In genomic region chr4:146457720-146458119, GRCm38 (mm10) we compare ENCODE assay signal across 13 mouse cellular contexts. TPM values are rescaled to one million over a fixed set of nuclear protein-coding genes. Genes with fewer than 3 reads are reported as not detected.
DNase-seq lines count a peak whose midpoint lies in the region; ATAC-seq lines count a peak whose summit lies in the region.
"Had no signal": no experiment of that assay in that cellular context is flagged by ENCODE, and none has a peak within 500 bp of the region (broad histone marks: within the 10 kb centered on the region; RNA-seq: fewer than 3 reads in every experiment).

No protein-coding gene starts in this region.

- H3K27ac ChIP-seq in hindbrain, embryonic 12.5 days: no peak overlapping the region
- no peak overlapping the region for H3K27ac ChIP-seq in hindbrain, embryonic 16.5 days (ENCODE audit: low read depth, low read length)
- H3K27ac ChIP-seq in liver, embryonic 15.5 days (replicated peaks): no peak overlapping the region
- H3K27ac ChIP-seq: heart, embryonic 13.5 days; layer of hippocampus, adult 2 months had no signal

- DNase-seq in ES-CJ7 (ENCODE audit: low read depth, low spot score) (peak; percentile 49), ZHBTc4 (ENCODE audit: low read depth, low spot score) (peak; percentile 37)
- DNase-seq in gastrocnemius, adult 8-10 months (ENCODE audit: low spot score in 2 of 2): no peak
- no peak for DNase-seq in layer of hippocampus, adult 8-10 months (ENCODE audit: low spot score in 2 of 2)
- no peak for DNase-seq in adrenal gland, adult 2 months
- DNase-seq: adrenal gland, postnatal 14 days; cerebellum, adult 8-10 months; lung, postnatal 14 days had no signal

- H3K9ac ChIP-seq in hindbrain, embryonic 12.5 days: no peak overlapping the region
- H3K9ac ChIP-seq in hindbrain, embryonic 16.5 days (ENCODE audit: low read depth, low read length): no peak overlapping the region
- H3K9ac ChIP-seq in liver, embryonic 15.5 days: no peak overlapping the region
- H3K9ac ChIP-seq: heart, embryonic 13.5 days had no signal

- 76% methylated on average over 1 of the region's 1 CpGs for whole genome bisulfite sequencing in hindbrain, embryonic 12.5 days
- 71% methylated on average over 1 of the region's 1 CpGs for WGBS in hindbrain, embryonic 16.5 days
- WGBS in liver, embryonic 15.5 days (ENCODE audit: insufficient replicate concordance): 61% methylated on average over 1 of the region's 1 CpGs

- no peaks in the 10 kb centered on the region for H3K27me3 ChIP-seq in hindbrain, embryonic 12.5 days
- no peaks in the 10 kb centered on the region for H3K27me3 ChIP-seq in hindbrain, embryonic 16.5 days (replicated peaks; ENCODE audit: control insufficient read depth, insufficient read depth, low read length)
- H3K27me3 ChIP-seq in liver, embryonic 15.5 days: no peaks in the 10 kb centered on the region
- H3K27me3 ChIP-seq: heart, embryonic 13.5 days had no signal

- H3K9me3 ChIP-seq in hindbrain, embryonic 12.5 days (replicated peaks): peaks cover 65% of the 10 kb centered on the region
- peaks cover 52% of the 10 kb centered on the region for H3K9me3 ChIP-seq in hindbrain, embryonic 16.5 days (ENCODE audit: control insufficient read depth, low read length)
- peaks cover 43% of the 10 kb centered on the region for H3K9me3 ChIP-seq in liver, embryonic 15.5 days (replicated peaks)

- no peaks in the 10 kb centered on the region for H3K4me1 ChIP-seq in hindbrain, embryonic 12.5 days
- H3K4me1 ChIP-seq in hindbrain, embryonic 16.5 days (ENCODE audit: control insufficient read depth, insufficient read depth, low read depth, low read length): no peaks in the 10 kb centered on the region
- H3K4me1 ChIP-seq in liver, embryonic 15.5 days (replicated peaks): no peaks in the 10 kb centered on the region
- H3K4me1 ChIP-seq: heart, embryonic 13.5 days had no signal

- no peak overlapping the region for H3K4me3 ChIP-seq in hindbrain, embryonic 12.5 days
- H3K4me3 ChIP-seq in hindbrain, embryonic 16.5 days (ENCODE audit: low read length): no peak overlapping the region
- no peak overlapping the region for H3K4me3 ChIP-seq in liver, embryonic 15.5 days (replicated peaks)
- H3K4me3 ChIP-seq: heart, embryonic 13.5 days; layer of hippocampus, adult 2 months had no signal

- peak; percentile 18 for ATAC-seq in hindbrain, embryonic 12.5 days (ENCODE audit: low FRiP score)
- no peak; the same call in 1 of the 2 replicates for ATAC-seq in hindbrain, embryonic 16.5 days
- peak; percentile 3; the same call in 1 of the 2 replicates for ATAC-seq in liver, embryonic 15.5 days (ENCODE audit: insufficient read depth)

- H3K4me2 ChIP-seq in hindbrain, embryonic 12.5 days (replicated peaks): no peak overlapping the region
- no peak overlapping the region for H3K4me2 ChIP-seq in hindbrain, embryonic 16.5 days (ENCODE audit: low read length)
- no peak overlapping the region for H3K4me2 ChIP-seq in liver, embryonic 15.5 days
- H3K4me2 ChIP-seq: heart, embryonic 13.5 days had no signal

- H3K36me3 ChIP-seq in hindbrain, embryonic 12.5 days: no peaks in the 10 kb centered on the region
- H3K36me3 ChIP-seq in hindbrain, embryonic 16.5 days (ENCODE audit: control insufficient read depth, insufficient read depth, low read length): no peaks in the 10 kb centered on the region
- peaks cover 17% of the 10 kb centered on the region for H3K36me3 ChIP-seq in liver, embryonic 15.5 days (replicated peaks)

RNA-seq across cellular contexts. Expression of gene Zfp992, which starts 8.9 kb away (rescaled TPM):
- 3.1 and 3.9 TPM in 2 replicates for polyA plus RNA-seq in hindbrain, embryonic 12.5 days (2016; fragmentation: Nextera tagmentation; extraction: Ambion mirVana)
- 2.7 TPM in 2 replicates for polyA plus RNA-seq in hindbrain, embryonic 16.5 days (2015; fragmentation: Nextera tagmentation; extraction: Ambion mirVana)
- polyA plus RNA-seq in liver, embryonic 15.5 days (2015; fragmentation: Nextera tagmentation; extraction: Ambion mirVana): 1.6 and 1.8 TPM in 2 replicates
- under 1 TPM; 0.60 to 0.76 (median 0.71) TPM for total RNA-seq in gastrocnemius, adult 8-10 months (2022)
- total RNA-seq in layer of hippocampus, adult 8-10 months (2022): 1 to 10 TPM; 1.8 to 3.3 (median 2.5) TPM
- total RNA-seq in adrenal gland, adult 2 months (2021): 1 to 10 TPM; 3.6 to 4.1 TPM
- polyA plus RNA-seq in adrenal gland, adult 2 months (2012; rRNA removed): 0.16 and 0.18 TPM in 2 replicates

RNA-seq across cellular contexts. Expression of gene Zfp981, which starts 44.1 kb away (rescaled TPM):
- polyA plus RNA-seq in hindbrain, embryonic 12.5 days (2016; fragmentation: Nextera tagmentation; extraction: Ambion mirVana): 0.08 and 0.12 TPM in 2 replicates
- 0.20 and 0.39 TPM in 2 replicates for polyA plus RNA-seq in hindbrain, embryonic 16.5 days (2015; fragmentation: Nextera tagmentation; extraction: Ambion mirVana)
- polyA plus RNA-seq in liver, embryonic 15.5 days (2015; fragmentation: Nextera tagmentation; extraction: Ambion mirVana): 0.06 and 0.07 TPM in 2 replicates
- under 1 TPM in 2 of 4 experiments, not detected in 2; 0.07 to 0.12 TPM for total RNA-seq in gastrocnemius, adult 8-10 months (2022)
- total RNA-seq in layer of hippocampus, adult 8-10 months (2022): under 1 TPM in 3 of 4 experiments, not detected in 1; 0.12 to 0.50 (median 0.27) TPM
- under 1 TPM; 0.59 to 0.95 TPM for total RNA-seq in adrenal gland, adult 2 months (2021)
- polyA plus RNA-seq in adrenal gland, adult 2 months (2012; rRNA removed): not detected in 2 replicates
- polyA plus RNA-seq: heart, embryonic 13.5 days had no signal

Comparison
In these comparisons a context has a peak if more than half of its experiments do, and no peak if none do; other contexts are left out.
1. DNase-seq: peak in ES-CJ7 (single experiment) and ZHBTc4 (single experiment); none in gastrocnemius, adult 8-10 months (0 of 2), layer of hippocampus, adult 8-10 months (0 of 2) and adrenal gland, adult 2 months (single experiment).